Mouse (Mus musculus): ENCODE data around the gene Rps29. TPM values are rescaled to one million over a fixed set of nuclear protein-coding genes. Genes with fewer than 3 reads are reported as not detected.

The Rps29 gene
- total and polyA plus RNA-seq, 3 experiments, result 450 to 5,133 (median 1,410) TPM

GRCm38 (mm10) chr12:69155923-69156322 is 3.1 kb downstream of the Rps29 start (continued):
- TF ChIP-seq KAT2A (conservative IDR thresholded peaks at IDR 0.05; ENCODE audit: low read depth, low read length), result no peak
- TF ChIP-seq RAD21 (IDR thresholded peaks at IDR 0.05; ENCODE audit: low read depth, low read length), result no peak
- TF ChIP-seq MAFK (IDR thresholded peaks at IDR 0.05; ENCODE audit: borderline replicate concordance, low read depth, low read length), result no peak
- TF ChIP-seq ZKSCAN1 (IDR thresholded peaks at IDR 0.05; ENCODE audit: low read depth, low read length), result no peak
- TF ChIP-seq RCOR1 (IDR thresholded peaks at IDR 0.05; ENCODE audit: low read depth, low read length), result no peak
- TF ChIP-seq EP300 (IDR thresholded peaks at IDR 0.05; ENCODE audit: low read depth in 1 of 2, low read length in 2 of 2), result no peak
- no peak for TF ChIP-seq ZNF384 (IDR thresholded peaks at IDR 0.05; ENCODE audit: low read depth, low read length)
- TF ChIP-seq CHD1 (IDR thresholded peaks at IDR 0.05; ENCODE audit: low read depth, low read length), result no peak
- no peak for TF ChIP-seq MAX (IDR thresholded peaks at IDR 0.05; ENCODE audit: low read length)
- TF ChIP-seq POLR2AphosphoS5 (IDR thresholded peaks at IDR 0.05; ENCODE audit: borderline replicate concordance, low read depth, low read length), result no peak
- TF ChIP-seq GATA1 (IDR thresholded peaks at IDR 0.05; ENCODE audit: low read depth, low read length), result no peak
- no peak for TF ChIP-seq TBP (IDR thresholded peaks at IDR 0.05; ENCODE audit: low read depth, low read length)
- TF ChIP-seq MAZ (IDR thresholded peaks at IDR 0.05; ENCODE audit: low read depth, low read length), result no peak
- TF ChIP-seq CTCF (IDR thresholded peaks at IDR 0.05 in 2 of 3, conservative IDR thresholded peaks at IDR 0.05 in 1 of 3; ENCODE audit: control insufficient read depth in 1 of 3, insufficient read depth in 1 of 3, low read depth in 2 of 3, low read length in 3 of 3, poor library complexity in 1 of 3, severe bottlenecking in 1 of 3), result no peak
- TF ChIP-seq USF1 (IDR thresholded peaks at IDR 0.05; ENCODE audit: low read depth, low read length), result no peak
- 0 out of 2 replicates have a peak, but pooled peaks have one; percentile 56 for TF ChIP-seq ZMIZ1 (IDR thresholded peaks at IDR 0.05; ENCODE audit: low read depth, low read length)

DNA sequence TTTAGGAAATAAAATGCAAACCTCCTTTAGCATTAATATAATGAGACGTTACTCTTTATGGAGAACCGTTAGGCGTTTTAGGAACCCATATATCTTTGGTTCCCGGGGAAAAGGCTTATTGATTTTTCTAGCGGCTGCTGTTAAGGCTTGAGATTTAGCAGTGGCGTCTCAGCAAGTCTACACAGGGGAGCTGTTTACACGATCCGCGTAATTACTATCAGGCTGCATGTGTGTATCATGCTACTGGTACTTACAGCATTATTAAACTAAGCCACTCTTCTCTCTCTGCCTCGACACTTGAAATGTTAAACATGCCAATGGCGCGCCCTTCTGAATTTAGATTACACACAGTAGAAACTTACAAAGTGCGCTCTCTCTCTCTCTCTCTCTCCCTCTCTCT is 8.9 kb downstream of the Rps29 start:
- no peak overlapping the region for H3K9ac ChIP-seq (ENCODE audit: control insufficient read depth, low read depth, low read length, poor library complexity, severe bottlenecking)
- no peak for TF ChIP-seq GABPA (IDR thresholded peaks at IDR 0.05; ENCODE audit: low read depth, low read length)
- TF ChIP-seq E2F4 (IDR thresholded peaks at IDR 0.05; ENCODE audit: borderline replicate concordance, low read depth, low read length), result no peak
- no peak for TF ChIP-seq KAT2A (conservative IDR thresholded peaks at IDR 0.05; ENCODE audit: low read depth, low read length)
- no peak for TF ChIP-seq ZKSCAN1 (IDR thresholded peaks at IDR 0.05; ENCODE audit: low read depth, low read length)
- no peak for TF ChIP-seq MYC (IDR thresholded peaks at IDR 0.05; ENCODE audit: low read depth, low read length)
- TF ChIP-seq SMC3 (IDR thresholded peaks at IDR 0.05; ENCODE audit: low read depth, low read length), result no peak
- no peak for TF ChIP-seq CTCF (IDR thresholded peaks at IDR 0.05 in 2 of 3, conservative IDR thresholded peaks at IDR 0.05 in 1 of 3; ENCODE audit: control insufficient read depth in 1 of 3, insufficient read depth in 1 of 3, low read depth in 2 of 3, low read length in 3 of 3, poor library complexity in 1 of 3, severe bottlenecking in 1 of 3)
- TF ChIP-seq CHD1 (IDR thresholded peaks at IDR 0.05; ENCODE audit: low read depth, low read length), result no peak
- TF ChIP-seq ZNF384 (IDR thresholded peaks at IDR 0.05; ENCODE audit: low read depth, low read length), result no peak
- no peaks in the 10 kb centered on the region for H3K79me2 ChIP-seq (ENCODE audit: control insufficient read depth, insufficient read depth, low read length, poor library complexity)
- DNase-seq (ENCODE audit: low read depth, low spot score), result no peak
- H3K9me3 ChIP-seq (replicated peaks; ENCODE audit: insufficient read depth, low read length), result no peaks in the 10 kb centered on the region
- no peaks in the 10 kb centered on the region for H3K36me3 ChIP-seq (ENCODE audit: control insufficient read depth in 1 of 2, insufficient read depth in 2 of 2, low read length in 2 of 2)
- peaks cover 0 to 5% of the 10 kb centered on the region in 2 experiments; a peak in 2 of 4 replicates for H3K4me1 ChIP-seq (ENCODE audit: control insufficient read depth in 1 of 2, insufficient read depth in 2 of 2, low read length in 2 of 2)
- H3K27me3 ChIP-seq (ENCODE audit: control insufficient read depth in 1 of 2, insufficient read depth in 2 of 2, low read length in 2 of 2), result no peaks in the 10 kb centered on the region
- no peak overlapping the region for H3K4me3 ChIP-seq (ENCODE audit: control insufficient read depth in 1 of 2, insufficient read depth in 1 of 2, low read depth in 2 of 2, low read length in 2 of 2)
- no peak overlapping the region for H3K27ac ChIP-seq (ENCODE audit: control insufficient read depth, low read depth, low read length)

Data from MEL (cell line).